Mouse (Mus musculus) testis, adult 2 months (tissue): ENCODE measurements around the gene Fgf10. TPM values are rescaled to one million over a fixed set of nuclear protein-coding genes. Genes with fewer than 3 reads are reported as not detected.

Experiments used
- H3K27ac ChIP-seq: fragments of 200-500 bp; 2 replicates; pipeline ENCODE4 v1.5.1; 2012; ENCODE audit warnings: low read depth, low read length; ENCODE audit not compliant: control insufficient read depth, insufficient read depth
- H3K27me3 ChIP-seq: fragments of 200-500 bp; 2 replicates; pipeline ENCODE4 v1.6.1; 2012; ENCODE audit warnings: mild to moderate bottlenecking, low read length, moderate library complexity; ENCODE audit not compliant: control insufficient read depth, insufficient read depth
- H3K36me3 ChIP-seq: fragments of 200-500 bp; 2 replicates; pipeline ENCODE4 v1.6.1; 2012; ENCODE audit warnings: mild to moderate bottlenecking, low read length; ENCODE audit not compliant: control insufficient read depth, insufficient read depth
- H3K4me1 ChIP-seq: fragments of 200-500 bp; 2 replicates; pipeline ENCODE4 v1.6.1; 2012; ENCODE audit warnings: low read length; ENCODE audit not compliant: control insufficient read depth, insufficient read depth
- H3K4me3 ChIP-seq: fragments of 200-500 bp; 2 replicates; pipeline ENCODE4 v1.5.1; 2012; ENCODE audit warnings: low read depth, mild to moderate bottlenecking, low read length, moderate library complexity, mixed read lengths; ENCODE audit not compliant: control insufficient read depth
- CTCF ChIP-seq: fragments of 200-500 bp; IDR thresholded peaks from 2 replicates; pipeline ENCODE4 v1.5.1; 2012; ENCODE audit warnings: low read depth, mild to moderate bottlenecking, inconsistent platforms, low read length, moderate library complexity; ENCODE audit not compliant: control insufficient read depth, insufficient read depth, insufficient replicate concordance
- POLR2A ChIP-seq: fragments of 200-500 bp; IDR thresholded peaks from 2 replicates; pipeline ENCODE4 v1.6.1; 2012; ENCODE audit warnings: low read depth, mild to moderate bottlenecking, inconsistent platforms, low read length, moderate library complexity; ENCODE audit not compliant: control insufficient read depth
- polyA plus RNA-seq: library from polyadenylated mRNA; depleted of rRNA; stranded (reverse); fragments of >200 nt; gene quantifications from 2 replicates; pipeline ENCODE4 v1.2.3, GENCODE M21; 2012

Gene Fgf10
- polyA plus RNA-seq, 1 experiment = 0.83 TPM

GRCm38 (mm10) chr13:118754024-118754423 lies 84.4 kb downstream of the Fgf10 start:
- Histone ChIP-seq H3K4me3 (no peak overlapping the region), H3K36me3 (no peaks in the 10 kb centered on the region), H3K4me1 (no peaks in the 10 kb centered on the region), H3K27ac (no peak overlapping the region), H3K27me3 (no peaks in the 10 kb centered on the region)
- TF ChIP-seq POLR2A (no peak), CTCF (no peak)

DNA sequence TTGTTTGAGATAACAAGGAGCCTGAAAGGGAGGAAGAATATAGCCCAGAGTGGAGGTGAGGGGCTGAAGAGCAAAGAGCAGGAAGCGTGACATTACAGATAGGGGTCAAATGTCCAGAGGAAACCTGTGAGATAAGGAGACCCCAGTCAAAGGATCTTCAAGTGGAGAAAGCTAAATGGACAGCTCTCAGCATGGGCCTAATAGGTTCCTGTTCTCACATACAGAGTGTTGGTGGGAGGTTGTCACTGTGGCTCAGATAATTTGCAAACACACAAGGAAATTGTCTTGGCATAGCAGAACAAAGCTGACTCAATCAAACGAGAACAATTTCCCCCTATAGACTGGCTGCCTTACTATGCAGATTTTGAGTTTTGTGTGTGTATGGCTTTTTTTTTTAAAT lies 89.4 kb downstream of the Fgf10 start:
- H3K27me3 ChIP-seq = no peaks in the 10 kb centered on the region
- no peak overlapping the region for H3K4me3 ChIP-seq
- TF ChIP-seq POLR2A (no peak), CTCF (no peak)
- no peaks in the 10 kb centered on the region for H3K4me1 ChIP-seq
- H3K36me3 ChIP-seq = no peaks in the 10 kb centered on the region
- H3K27ac ChIP-seq = no peak overlapping the region

DNA sequence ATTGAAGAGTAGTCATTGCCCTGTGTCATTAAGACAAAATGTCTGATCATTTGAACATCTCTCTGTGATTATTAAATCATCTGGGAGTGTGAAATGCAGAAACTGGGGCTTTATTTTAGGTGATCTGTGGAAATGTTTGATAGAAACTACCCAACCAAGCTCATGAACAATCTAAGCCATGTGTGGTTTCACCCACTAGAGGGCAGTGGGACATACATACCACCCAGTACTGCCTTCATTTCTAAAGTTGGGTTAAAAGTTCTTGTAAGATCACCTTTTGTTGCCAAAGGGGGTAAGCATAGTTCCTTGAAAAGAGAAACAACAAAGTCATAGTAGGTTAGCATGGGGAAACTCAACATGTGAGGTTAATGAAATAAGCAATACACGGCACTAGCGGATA lies 93.4 kb downstream of the Fgf10 start:
- H3K36me3 ChIP-seq = no peaks in the 10 kb centered on the region
- H3K27me3 ChIP-seq = no peaks in the 10 kb centered on the region
- no peak overlapping the region for H3K27ac ChIP-seq
- TF ChIP-seq CTCF (no peak), POLR2A (no peak)
- no peak overlapping the region for H3K4me3 ChIP-seq
- no peaks in the 10 kb centered on the region for H3K4me1 ChIP-seq

- H3K4me3 ChIP-seq = no peak overlapping the region
- no peaks in the 10 kb centered on the region for H3K27me3 ChIP-seq
- TF ChIP-seq CTCF = no peak
- TF ChIP-seq POLR2A = no peak
- H3K36me3 ChIP-seq = no peaks in the 10 kb centered on the region
- H3K27ac ChIP-seq = no peak overlapping the region
- no peaks in the 10 kb centered on the region for H3K4me1 ChIP-seq
Measured at GRCm38 (mm10) chr13:118772188-118772587, 102.6 kb downstream of the Fgf10 start.

GRCm38 (mm10) chr13:118775148-118775547 lies 105.6 kb downstream of the Fgf10 start:
- no peaks in the 10 kb centered on the region for H3K27me3 ChIP-seq
- TF ChIP-seq POLR2A = no peak
- no peak for TF ChIP-seq CTCF
- no peaks in the 10 kb centered on the region for H3K36me3 ChIP-seq
- no peak overlapping the region for H3K4me3 ChIP-seq
- H3K27ac ChIP-seq = no peak overlapping the region
- H3K4me1 ChIP-seq = no peaks in the 10 kb centered on the region

GRCm38 (mm10) chr13:118779161-118779560 lies 109.6 kb downstream of the Fgf10 start:
- no peak for TF ChIP-seq CTCF
- no peak for TF ChIP-seq POLR2A
- no peaks in the 10 kb centered on the region for H3K4me1 ChIP-seq
- no peaks in the 10 kb centered on the region for H3K36me3 ChIP-seq

DNA sequence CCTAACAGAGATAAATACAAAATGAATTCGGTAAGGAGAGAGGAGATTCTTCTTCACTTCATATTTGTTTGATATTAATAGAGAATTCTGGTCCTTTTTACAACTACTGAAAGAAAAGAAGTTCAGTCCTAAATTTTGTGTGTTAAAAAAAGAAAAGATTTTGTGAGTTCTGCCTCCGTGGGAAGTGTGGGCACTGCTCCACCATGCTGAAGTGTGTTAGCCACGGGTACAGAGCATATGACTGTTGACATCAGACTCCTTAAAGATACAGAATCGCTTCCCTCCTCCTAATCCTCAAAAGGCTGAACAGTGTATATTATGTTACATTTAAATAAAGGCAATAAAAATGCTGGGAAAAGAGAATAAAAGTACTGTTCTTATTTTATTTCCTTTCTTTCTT lies 122.2 kb downstream of the Fgf10 start:
- Histone ChIP-seq H3K36me3 (no peaks in the 10 kb centered on the region), H3K4me1 (no peaks in the 10 kb centered on the region), H3K27ac (no peak overlapping the region), H3K27me3 (no peaks in the 10 kb centered on the region), H3K4me3 (no peak overlapping the region)
- TF ChIP-seq POLR2A (no peak), CTCF (no peak)

More at GRCm38 (mm10) chr13:118779161-118779560, 109.6 kb downstream of the Fgf10 start:
- H3K27ac ChIP-seq = no peak overlapping the region
- no peak overlapping the region for H3K4me3 ChIP-seq
- no peaks in the 10 kb centered on the region for H3K27me3 ChIP-seq

DNA sequence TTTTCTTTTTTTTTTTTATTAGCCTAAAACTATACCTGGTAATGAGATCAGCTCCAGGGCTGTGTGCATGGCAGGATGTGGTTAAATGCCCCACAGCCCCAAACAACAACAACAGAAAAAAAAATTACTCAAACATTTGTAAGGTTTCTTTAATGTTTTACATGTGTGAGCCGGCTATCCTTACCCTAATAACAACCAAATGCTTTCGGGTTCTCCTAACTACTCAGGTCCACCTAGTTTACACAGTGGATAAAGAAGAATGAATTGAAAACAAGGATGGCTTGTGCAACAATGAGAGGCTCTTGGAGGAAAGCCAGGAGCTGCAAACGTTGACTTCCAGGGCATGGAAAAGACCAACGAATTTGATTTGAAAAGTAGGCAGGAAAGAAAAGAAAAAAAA lies 122.6 kb downstream of the Fgf10 start:
- Histone ChIP-seq H3K36me3 (no peaks in the 10 kb centered on the region), H3K27ac (no peak overlapping the region), H3K4me3 (no peak overlapping the region), H3K4me1 (no peaks in the 10 kb centered on the region), H3K27me3 (no peaks in the 10 kb centered on the region)
- TF ChIP-seq POLR2A (no peak), CTCF (no peak)
